Mouse (Mus musculus) forebrain, embryonic 11.5 days (tissue): ENCODE data around the gene Abcb9. TPM values are rescaled to one million over a fixed set of nuclear protein-coding genes. Genes with fewer than 3 reads are reported as not detected.

Experiments
- ATAC-seq: fragments of 200-750 bp; cut with Nextera tagmentation; replicated peaks from 2 replicates; pipeline ENCODE4 v1.8.0; 2017; ENCODE audit warnings: moderate TSS enrichment; ENCODE audit not compliant: low FRiP score
- DNase-seq: peaks from one replicate; pipeline ENCODE4 v3.0.0-alpha.2; 2017; ENCODE audit warnings: low spot score
- H3K27ac ChIP-seq: fragments of 300-500 bp; sonication (generic); 2 replicates; pipeline ENCODE4 v1.5.1; 2014; ENCODE audit warnings: low read depth, low read length
- H3K27me3 ChIP-seq: fragments of 300-500 bp; sonication (generic); 2 replicates; pipeline ENCODE4 v1.6.1; 2014; ENCODE audit warnings: mild to moderate bottlenecking, low read length, mixed read lengths; ENCODE audit not compliant: control insufficient read depth, insufficient read depth
- H3K36me3 ChIP-seq: fragments of 300-500 bp; sonication (generic); 2 replicates; pipeline ENCODE4 v1.6.1; 2014; ENCODE audit warnings: mild to moderate bottlenecking, low read length, moderate library complexity, mixed read lengths; ENCODE audit not compliant: control insufficient read depth, insufficient read depth
- H3K4me1 ChIP-seq: fragments of 300-500 bp; sonication (generic); replicated peaks from 2 replicates; pipeline ENCODE4 v1.6.1; 2014; ENCODE audit warnings: low read length, mixed read lengths; ENCODE audit not compliant: control insufficient read depth, insufficient read depth
- H3K4me2 ChIP-seq: fragments of 300-500 bp; sonication (generic); 2 replicates; pipeline ENCODE4 v1.6.1; 2014; ENCODE audit warnings: low read depth, mild to moderate bottlenecking, low read length, moderate library complexity, mixed read lengths; ENCODE audit not compliant: severe bottlenecking
- H3K4me3 ChIP-seq: fragments of 300-500 bp; sonication (generic); 2 replicates; pipeline ENCODE4 v1.5.1; 2014; ENCODE audit warnings: low read depth, low read length
- H3K9ac ChIP-seq: fragments of 300-500 bp; sonication (generic); 2 replicates; pipeline ENCODE4 v1.6.1; 2014; ENCODE audit warnings: low read length
- H3K9me3 ChIP-seq: fragments of 300-500 bp; sonication (generic); 2 replicates; pipeline ENCODE4 v1.6.1; 2016; ENCODE audit warnings: low read length, mixed read lengths; ENCODE audit not compliant: control insufficient read depth
- WGBS: fragments of 180-500 bp; shearing (Covaris S2); extraction: QIAGEN DNeasy Blood & Tissue Kit; methylation state at CpG from one replicate; pipeline ENCODE4 v1.1.7; 2014; 5-methylcytosine and 5-hydroxymethylcytosine counted together
- polyA plus RNA-seq: library from polyadenylated mRNA; unstranded; fragments of >200 nt; fragmentation: Nextera tagmentation; extraction: Ambion mirVana; gene quantifications from 2 replicates; pipeline ENCODE4 v1.2.1, GENCODE M21; 2014

Abcb9 gene
- polyA plus RNA-seq, 1 experiment from 2014 or later, result 1.6 TPM

GRCm38 (mm10) chr5:124077241-124077640, 18.4 kb downstream of the Abcb9 start:
- Histone ChIP-seq H3K36me3 (no peaks in the 10 kb centered on the region), H3K27me3 (no peaks in the 10 kb centered on the region), H3K9ac (no peak overlapping the region), H3K9me3 (no peaks in the 10 kb centered on the region), H3K27ac (no peak overlapping the region), H3K4me2 (no peak overlapping the region), H3K4me3 (no peak overlapping the region), H3K4me1 (no peaks in the 10 kb centered on the region)
- no peak for ATAC-seq
- WGBS, result 87% methylated on average over 13 of the region's 13 CpGs
- no peak for DNase-seq

GRCm38 (mm10) chr5:124076559-124076958, 19.0 kb downstream of the Abcb9 start:
- ATAC-seq, result no peak
- no peaks in the 10 kb centered on the region for H3K4me1 ChIP-seq
- WGBS, result 58% methylated on average over 9 of the region's 9 CpGs

GRCm38 (mm10) chr5:124075716-124076115, 19.9 kb downstream of the Abcb9 start:
- WGBS, result 76% methylated on average over 9 of the region's 9 CpGs

More at GRCm38 (mm10) chr5:124076559-124076958, 19.0 kb downstream of the Abcb9 start:
- no peaks in the 10 kb centered on the region for H3K9me3 ChIP-seq
- no peaks in the 10 kb centered on the region for H3K27me3 ChIP-seq
- no peak overlapping the region for H3K9ac ChIP-seq
- H3K4me2 ChIP-seq, result no peak overlapping the region
- H3K36me3 ChIP-seq, result no peaks in the 10 kb centered on the region
- DNase-seq, result peak; percentile 48
- H3K4me3 ChIP-seq, result no peak overlapping the region
- no peak overlapping the region for H3K27ac ChIP-seq

GRCm38 (mm10) chr5:124074845-124075307, 20.7 kb downstream of the Abcb9 start:
- ATAC-seq (no peak), DNase-seq (no peak)
- Histone ChIP-seq H3K4me2 (no peak overlapping the region), H3K9ac (no peak overlapping the region), H3K27ac (no peak overlapping the region), H3K36me3 (no peaks in the 10 kb centered on the region), H3K27me3 (no peaks in the 10 kb centered on the region), H3K4me1 (no peaks in the 10 kb centered on the region), H3K4me3 (no peak overlapping the region), H3K9me3 (no peaks in the 10 kb centered on the region)
- WGBS, result 75% methylated on average over 10 of the region's 10 CpGs

More at GRCm38 (mm10) chr5:124075716-124076115, 19.9 kb downstream of the Abcb9 start:
- no peak overlapping the region for H3K4me3 ChIP-seq
- H3K9me3 ChIP-seq, result no peaks in the 10 kb centered on the region
- DNase-seq (no peak), ATAC-seq (no peak)
- no peak overlapping the region for H3K27ac ChIP-seq
- H3K4me2 ChIP-seq, result no peak overlapping the region
- H3K4me1 ChIP-seq, result no peaks in the 10 kb centered on the region
- no peaks in the 10 kb centered on the region for H3K27me3 ChIP-seq
- no peak overlapping the region for H3K9ac ChIP-seq
- H3K36me3 ChIP-seq, result no peaks in the 10 kb centered on the region

DNA sequence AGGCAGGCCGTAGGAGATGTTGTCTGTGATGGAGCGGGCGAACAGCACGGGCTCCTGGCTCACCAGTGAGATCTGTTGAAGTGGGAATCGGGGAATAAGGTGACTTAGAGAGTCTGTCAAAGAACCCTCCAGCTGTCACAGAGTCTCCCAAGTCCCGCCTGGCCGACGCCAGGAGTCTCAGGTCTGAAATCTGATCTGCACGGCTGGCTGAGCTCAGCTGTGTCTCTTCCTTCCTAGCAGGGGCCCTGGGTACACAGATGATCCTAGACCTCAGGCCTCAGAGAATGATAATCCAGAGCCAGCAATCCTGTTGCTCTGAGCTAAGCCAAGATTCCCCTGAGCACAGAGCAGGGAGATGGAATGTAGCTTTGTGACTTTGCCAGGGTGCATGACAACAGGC, 21.9 kb downstream of the Abcb9 start:
- H3K4me1 ChIP-seq, result no peaks in the 10 kb centered on the region
- H3K27me3 ChIP-seq, result no peaks in the 10 kb centered on the region
- no peak for ATAC-seq
- no peak overlapping the region for H3K4me2 ChIP-seq
- no peaks in the 10 kb centered on the region for H3K9me3 ChIP-seq
- 56% methylated on average over 9 of the region's 9 CpGs for WGBS
- no peaks in the 10 kb centered on the region for H3K36me3 ChIP-seq
- no peak overlapping the region for H3K9ac ChIP-seq
- no peak overlapping the region for H3K27ac ChIP-seq
- no peak for DNase-seq
- no peak overlapping the region for H3K4me3 ChIP-seq

- WGBS, result 88% methylated on average over 3 of the region's 3 CpGs
- Histone ChIP-seq H3K4me2 (no peak overlapping the region), H3K4me3 (no peak overlapping the region), H3K27ac (no peak overlapping the region), H3K4me1 (no peaks in the 10 kb centered on the region), H3K36me3 (no peaks in the 10 kb centered on the region), H3K9ac (no peak overlapping the region), H3K27me3 (no peaks in the 10 kb centered on the region), H3K9me3 (no peaks in the 10 kb centered on the region)
- no peak for DNase-seq
- no peak for ATAC-seq
Measured at GRCm38 (mm10) chr5:124069657-124070056, 25.9 kb downstream of the Abcb9 start.

GRCm38 (mm10) chr5:124062037-124062824, 33.4 kb downstream of the Abcb9 start:
- Histone ChIP-seq H3K27me3 (no peaks in the 10 kb centered on the region), H3K9me3 (no peaks in the 10 kb centered on the region), H3K9ac (no peak overlapping the region), H3K4me3 (no peak overlapping the region), H3K36me3 (no peaks in the 10 kb centered on the region), H3K27ac (no peak overlapping the region), H3K4me2 (no peak overlapping the region), H3K4me1 (no peaks in the 10 kb centered on the region)
- WGBS, result 78% methylated on average over 12 of the region's 12 CpGs
- no peak for ATAC-seq
- no peak for DNase-seq

DNA sequence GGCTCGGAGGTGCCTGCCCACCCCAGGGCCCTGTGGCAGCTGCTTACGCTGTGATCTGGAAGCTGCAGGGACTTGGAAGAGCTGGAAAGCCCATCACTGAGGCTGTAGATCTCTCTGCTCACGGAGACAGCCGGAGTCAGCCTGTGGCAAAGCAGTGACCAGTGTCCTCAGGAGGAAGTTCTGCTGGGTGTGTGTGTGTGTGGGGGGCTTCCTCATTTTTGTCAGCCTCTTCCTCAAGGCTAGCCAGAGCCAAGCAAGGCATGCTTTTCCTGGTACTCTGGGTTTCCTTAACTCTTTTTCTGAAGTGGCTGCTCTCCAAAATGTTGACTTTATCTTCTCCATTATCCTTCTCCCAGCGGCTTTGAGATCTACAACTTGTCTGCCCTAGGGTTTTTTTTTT, 35.9 kb downstream of the Abcb9 start:
- H3K4me3 ChIP-seq, result no peak overlapping the region
- H3K9ac ChIP-seq, result no peak overlapping the region
- no peak overlapping the region for H3K27ac ChIP-seq

GRCm38 (mm10) chr5:124058749-124059148, 36.8 kb downstream of the Abcb9 start:
- Histone ChIP-seq H3K36me3 (no peaks in the 10 kb centered on the region), H3K4me2 (no peak overlapping the region), H3K4me3 (no peak overlapping the region), H3K9me3 (no peaks in the 10 kb centered on the region), H3K4me1 (no peaks in the 10 kb centered on the region), H3K27me3 (no peaks in the 10 kb centered on the region), H3K27ac (no peak overlapping the region), H3K9ac (no peak overlapping the region)
- WGBS, result 70% methylated on average over 7 of the region's 7 CpGs
- no peak for DNase-seq
- ATAC-seq, result no peak

More for the DNA sequence above, 35.9 kb downstream of the Abcb9 start:
- WGBS, result 81% methylated on average over 5 of the region's 5 CpGs
- DNase-seq, result no peak
- no peak for ATAC-seq
- no peaks in the 10 kb centered on the region for H3K4me1 ChIP-seq
- no peaks in the 10 kb centered on the region for H3K36me3 ChIP-seq
- no peaks in the 10 kb centered on the region for H3K27me3 ChIP-seq
- H3K9me3 ChIP-seq, result no peaks in the 10 kb centered on the region
- no peak overlapping the region for H3K4me2 ChIP-seq
